ENCODE assay signal across 26 mouse cellular contexts in genomic region chr17:79932676-79933278, GRCm38 (mm10). TPM values are rescaled to one million over a fixed set of nuclear protein-coding genes. Genes with fewer than 3 reads are reported as not detected.
DNase-seq lines count a peak whose midpoint lies in the region; ATAC-seq and TF ChIP-seq lines count a peak whose summit lies in the region.
"Had no signal": no experiment of that assay in that cellular context is flagged by ENCODE, and none has a peak within 500 bp of the region (broad histone marks: within the 10 kb centered on the region; RNA-seq: fewer than 3 reads in every experiment).

No protein-coding gene starts in this region.

- no peaks in the 10 kb centered on the region for H3K4me1 ChIP-seq in forebrain, embryonic 12.5 days
- H3K4me1 ChIP-seq: heart, embryonic 10.5 days; hindbrain, embryonic 15.5 days; neural tube, embryonic 15.5 days had no signal

- WGBS in forebrain, embryonic 12.5 days = 35% methylated on average over 5 of the region's 5 CpGs

- H3K27me3 ChIP-seq in forebrain, embryonic 12.5 days = no peaks in the 10 kb centered on the region
- H3K27me3 ChIP-seq: hindbrain, embryonic 15.5 days; limb, embryonic 13.5 days; neural tube, embryonic 15.5 days had no signal

- no peak for TF ChIP-seq CTCF in brain, embryonic 14.5 days (IDR thresholded peaks at IDR 0.05; ENCODE audit: borderline replicate concordance, extremely low read depth, insufficient read depth, insufficient read length)

- no peak for TF ChIP-seq POLR2A in brain, embryonic 14.5 days (IDR thresholded peaks at IDR 0.05; ENCODE audit: borderline replicate concordance, extremely low read depth, insufficient read depth, insufficient read length, poor library complexity, severe bottlenecking)

- H3K4me3 ChIP-seq in forebrain, embryonic 12.5 days (replicated peaks) = no peak overlapping the region
- H3K4me3 ChIP-seq: erythroblast, embryonic 14.5 days; heart, embryonic 10.5 days; hindbrain, embryonic 15.5 days; limb, embryonic 13.5 days; liver, embryonic 12.5 days; neural tube, embryonic 15.5 days had no signal

- no peak for ATAC-seq in forebrain, embryonic 12.5 days (ENCODE audit: low FRiP score)
- ATAC-seq: activated CD4-positive, CD25-positive, alpha-beta regulatory T cell, adult 4 months; forebrain, postnatal 0 days; liver, embryonic 12.5 days had no signal

- H3K27ac ChIP-seq in forebrain, embryonic 12.5 days = no peak overlapping the region
- H3K27ac ChIP-seq: heart, embryonic 10.5 days; hindbrain, embryonic 15.5 days; limb, embryonic 13.5 days; liver, embryonic 12.5 days; neural tube, embryonic 15.5 days; stomach, postnatal 0 days had no signal

- H3K9ac ChIP-seq in forebrain, embryonic 12.5 days = no peak overlapping the region
- H3K9ac ChIP-seq: forebrain, postnatal 0 days; hindbrain, embryonic 15.5 days; limb, embryonic 13.5 days; liver, embryonic 12.5 days; neural tube, embryonic 15.5 days had no signal

- H3K4me2 ChIP-seq in forebrain, embryonic 12.5 days = no peak overlapping the region
- H3K4me2 ChIP-seq: hindbrain, embryonic 15.5 days; limb, embryonic 13.5 days; liver, embryonic 12.5 days; midbrain, embryonic 11.5 days; neural tube, embryonic 15.5 days had no signal

- DNase-seq in 3134 (ENCODE audit: extremely low read depth, insufficient read length, low spot score) = peak; percentile 56
- peak; percentile 96 for DNase-seq in 3T3-L1 (ENCODE audit: low read depth, low spot score)
- peak; percentile 71 for DNase-seq in Muller cell, postnatal 12 days (ENCODE audit: inconsistent ontology term)
- peak; percentile 7 for DNase-seq in brain, embryonic 14.5 days (ENCODE audit: low read depth)
- no peak for DNase-seq in spleen, postnatal 36 days (ENCODE audit: low spot score in 2 of 2)
- no peak for DNase-seq in thymus, postnatal 10 days (ENCODE audit: low spot score in 2 of 2)
- no peak for DNase-seq in right cerebral cortex, postnatal 4 days
- DNase-seq: adrenal gland, postnatal 14 days; cerebellum, adult 9-10 months; forebrain, postnatal 0 days; heart, postnatal 4 days; kidney, adult 2 months; kidney, postnatal 14 days; lung, adult 18-20 months; lung, postnatal 10 days; thymus, postnatal 14 days had no signal

- H3K9me3 ChIP-seq in forebrain, embryonic 12.5 days = no peaks in the 10 kb centered on the region
- H3K9me3 ChIP-seq: heart, embryonic 10.5 days; hindbrain, embryonic 15.5 days; limb, embryonic 13.5 days; liver, embryonic 12.5 days; neural tube, embryonic 15.5 days had no signal

- H3K36me3 ChIP-seq in forebrain, embryonic 12.5 days (replicated peaks) = no peaks in the 10 kb centered on the region
- H3K36me3 ChIP-seq: heart, embryonic 10.5 days; hindbrain, embryonic 15.5 days; limb, embryonic 13.5 days; liver, embryonic 12.5 days; neural tube, embryonic 15.5 days had no signal

RNA-seq across cellular contexts. Expression of gene Atl2, which starts 36.9 kb away (rescaled TPM):
- polyA plus RNA-seq in brain, embryonic 14.5 days (2012; rRNA removed) = 27.8 and 28.9 TPM in 2 replicates
- polyA plus RNA-seq in forebrain, embryonic 12.5 days (2016; fragmentation: Nextera tagmentation; extraction: Ambion mirVana) = 38.1 and 39.7 TPM in 2 replicates

Comparison
In these comparisons a context has a peak if more than half of its experiments do, and no peak if none do; other contexts are left out.
1. DNase-seq: peak in 3134 (single experiment), 3T3-L1 (single experiment), Muller cell, postnatal 12 days (single experiment) and brain, embryonic 14.5 days (single experiment); none in spleen, postnatal 36 days (0 of 2), thymus, postnatal 10 days (0 of 2) and right cerebral cortex, postnatal 4 days (single experiment).